Mouse (Mus musculus) kidney, postnatal 0 days (tissue): ENCODE measurements around the gene Creb5. TPM values are rescaled to one million over a fixed set of nuclear protein-coding genes. Genes with fewer than 3 reads are reported as not detected.

ENCODE experiments used
- ATAC-seq: fragments of 200-750 bp; cut with Nextera tagmentation; replicated peaks from 2 replicates; pipeline ENCODE4 v1.8.0; 2017; ENCODE audit warnings: low read depth, moderate number of reproducible peaks, moderate TSS enrichment, moderate library complexity; ENCODE audit not compliant: low FRiP score
- DNase-seq: peaks from one replicate; pipeline ENCODE4 v3.0.0-alpha.2; 2016; ENCODE audit warnings: low spot score
- H3K27ac ChIP-seq: fragments of 300-500 bp; sonication (generic); 2 replicates; pipeline ENCODE4 v1.5.1; 2014; ENCODE audit warnings: mild to moderate bottlenecking
- H3K27me3 ChIP-seq: fragments of 300-500 bp; sonication (generic); 2 replicates; pipeline ENCODE4 v1.6.1; 2014; ENCODE audit warnings: low read length, mixed read lengths; ENCODE audit not compliant: insufficient read depth
- H3K36me3 ChIP-seq: fragments of 300-500 bp; sonication (generic); 2 replicates; pipeline ENCODE4 v1.6.1; 2014; ENCODE audit warnings: low read length, mixed read lengths; ENCODE audit not compliant: insufficient read depth
- H3K4me1 ChIP-seq: fragments of 300-500 bp; sonication (generic); replicated peaks from 2 replicates; pipeline ENCODE4 v1.6.1; 2014; ENCODE audit warnings: antibody characterized with exemption, low read length, mixed read lengths; ENCODE audit not compliant: insufficient read depth
- H3K4me2 ChIP-seq: fragments of 300-500 bp; sonication (generic); 2 replicates; pipeline ENCODE4 v1.6.1; 2014; ENCODE audit warnings: mild to moderate bottlenecking, low read length, moderate library complexity, mixed read lengths
- H3K4me3 ChIP-seq: fragments of 300-500 bp; sonication (generic); replicated peaks from 2 replicates; pipeline ENCODE4 v1.5.1; 2014; ENCODE audit warnings: low read depth, low read length
- H3K9ac ChIP-seq: fragments of 300-500 bp; sonication (generic); 2 replicates; pipeline ENCODE4 v1.6.1; 2014; ENCODE audit warnings: low read depth, low read length
- H3K9me3 ChIP-seq: fragments of 300-500 bp; sonication (generic); replicated peaks from 2 replicates; pipeline ENCODE4 v1.6.1; 2016; ENCODE audit warnings: low read length, inconsistent platforms, mixed read lengths
- CTCF ChIP-seq: IDR thresholded peaks from 2 replicates; pipeline ENCODE4 v1.5.1; 2016; ENCODE audit warnings: antibody characterized with exemption, low read depth, mild to moderate bottlenecking, moderate library complexity
- WGBS: fragments of 180-500 bp; shearing (Covaris S2); extraction: QIAGEN DNeasy Blood & Tissue Kit; methylation state at CpG from one replicate; pipeline ENCODE4 v1.1.7; 2014; 5-methylcytosine and 5-hydroxymethylcytosine counted together
- polyA plus RNA-seq: library from polyadenylated mRNA; unstranded; fragments of >200 nt; fragmentation: Nextera tagmentation; extraction: Ambion mirVana; gene quantifications from 2 replicates; pipeline ENCODE4 v1.2.1, GENCODE M21; 2015

Gene Creb5
- polyA plus RNA-seq, 1 experiment from 2014 or later, result 1.6 TPM

DNA sequence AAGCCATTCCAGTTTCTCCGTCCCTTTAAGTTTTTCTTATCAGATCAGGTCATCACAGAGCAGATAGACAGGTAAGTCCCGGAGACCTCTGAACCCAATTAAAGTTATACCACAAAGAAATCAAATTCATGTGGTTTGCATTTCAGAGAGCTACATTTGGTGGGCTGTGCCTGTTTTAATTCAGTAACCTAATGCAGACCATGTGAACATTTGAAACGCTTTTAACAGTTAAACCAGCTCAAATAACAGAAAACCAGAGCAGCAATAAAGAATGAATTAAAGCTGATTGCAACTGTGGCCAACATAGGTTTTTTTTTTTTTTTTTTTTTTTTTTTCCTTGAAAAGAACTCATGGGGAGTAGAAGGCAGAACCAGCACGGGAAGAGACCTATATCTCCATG is 182.1 kb downstream of the Creb5 start:
- H3K27ac ChIP-seq, result no peak overlapping the region
- peak; percentile 64 for DNase-seq
- no peak overlapping the region for H3K9ac ChIP-seq
- no peaks in the 10 kb centered on the region for H3K9me3 ChIP-seq
- H3K4me2 ChIP-seq, result no peak overlapping the region
- no peak overlapping the region for H3K4me3 ChIP-seq
- no peak for ATAC-seq
- no peak for TF ChIP-seq CTCF
- H3K36me3 ChIP-seq, result no peaks in the 10 kb centered on the region
- no peaks in the 10 kb centered on the region for H3K27me3 ChIP-seq
- 30% methylated on average over 4 of the region's 4 CpGs for WGBS
- 0 out of 2 replicates have a peak, but pooled peaks cover 6% of the 10 kb centered on the region for H3K4me1 ChIP-seq

DNA sequence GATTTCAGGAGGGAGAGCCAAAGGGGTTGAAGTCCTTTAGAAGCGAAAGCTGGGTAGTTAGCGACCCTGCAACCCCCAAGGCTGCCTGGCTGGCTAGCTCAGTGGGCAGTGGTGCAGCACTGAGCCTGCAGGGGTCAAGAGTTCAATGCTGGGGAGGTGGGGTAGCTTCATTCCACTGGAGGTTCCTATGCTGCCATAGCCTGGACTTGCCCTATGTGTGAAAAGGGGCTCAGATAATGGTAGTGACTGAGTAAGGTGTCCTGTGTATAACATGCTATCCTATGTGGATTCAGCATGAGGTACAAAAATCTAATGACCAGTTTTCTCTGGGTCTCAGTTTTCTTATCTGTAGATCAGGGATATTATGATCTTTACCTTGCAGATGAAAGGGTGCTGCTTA is 182.6 kb downstream of the Creb5 start:
- DNase-seq (no peak), ATAC-seq (no peak)
- Histone ChIP-seq H3K36me3 (no peaks in the 10 kb centered on the region), H3K9me3 (no peaks in the 10 kb centered on the region), H3K27ac (no peak overlapping the region), H3K4me2 (no peak overlapping the region), H3K4me3 (no peak overlapping the region), H3K9ac (no peak overlapping the region), H3K27me3 (no peaks in the 10 kb centered on the region), H3K4me1 (0 out of 2 replicates have a peak, but pooled peaks cover 6% of the 10 kb centered on the region)
- 61% methylated on average over 2 of the region's 2 CpGs for WGBS
- TF ChIP-seq CTCF, result no peak

DNA sequence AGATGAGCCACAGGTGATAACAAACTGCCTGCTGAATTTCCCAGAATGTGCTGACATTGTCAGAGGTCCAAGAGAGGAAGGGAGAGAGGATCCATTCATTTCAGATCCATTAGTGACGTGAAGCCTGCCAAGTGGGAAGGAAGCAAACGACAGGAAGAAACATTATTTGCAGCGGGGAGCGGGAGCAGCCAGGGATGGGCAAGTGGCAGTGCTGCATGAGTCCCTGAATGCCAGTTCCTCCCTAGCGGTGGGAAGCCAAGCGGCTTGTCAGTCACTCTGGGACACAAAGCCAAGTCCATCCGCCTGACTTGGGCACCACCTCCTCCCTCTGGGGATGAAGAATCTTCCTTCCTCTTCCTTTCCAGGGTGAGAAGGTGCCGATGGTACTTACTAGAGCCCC is 183.5 kb downstream of the Creb5 start:
- no peaks in the 10 kb centered on the region for H3K36me3 ChIP-seq
- no peaks in the 10 kb centered on the region for H3K9me3 ChIP-seq
- DNase-seq, result no peak
- no peak for ATAC-seq
- H3K27ac ChIP-seq, result no peak overlapping the region
- no peaks in the 10 kb centered on the region for H3K27me3 ChIP-seq
- peak overlapping the region; percentile 4; the same call in 1 of the 2 replicates for H3K4me2 ChIP-seq
- no peak overlapping the region for H3K4me3 ChIP-seq
- 0 out of 2 replicates have a peak, but pooled peaks cover 6% of the 10 kb centered on the region for H3K4me1 ChIP-seq
- no peak overlapping the region for H3K9ac ChIP-seq
- 38% methylated on average over 8 of the region's 8 CpGs for WGBS
- TF ChIP-seq CTCF, result peak; percentile 9; the same call in 1 of the 2 replicates

GRCm38 (mm10) chr6:53470999-53471591 is 184.0 kb downstream of the Creb5 start:
- Histone ChIP-seq H3K27ac (no peak overlapping the region), H3K9ac (no peak overlapping the region), H3K9me3 (no peaks in the 10 kb centered on the region), H3K4me3 (no peak overlapping the region), H3K27me3 (no peaks in the 10 kb centered on the region), H3K36me3 (no peaks in the 10 kb centered on the region), H3K4me1 (0 out of 2 replicates have a peak, but pooled peaks cover 6% of the 10 kb centered on the region), H3K4me2 (peak overlapping the region; percentile 4; the same call in 1 of the 2 replicates)
- peak; percentile 80 for DNase-seq
- WGBS, result 26% methylated on average over 9 of the region's 9 CpGs
- no peak for TF ChIP-seq CTCF
- no peak for ATAC-seq

DNA sequence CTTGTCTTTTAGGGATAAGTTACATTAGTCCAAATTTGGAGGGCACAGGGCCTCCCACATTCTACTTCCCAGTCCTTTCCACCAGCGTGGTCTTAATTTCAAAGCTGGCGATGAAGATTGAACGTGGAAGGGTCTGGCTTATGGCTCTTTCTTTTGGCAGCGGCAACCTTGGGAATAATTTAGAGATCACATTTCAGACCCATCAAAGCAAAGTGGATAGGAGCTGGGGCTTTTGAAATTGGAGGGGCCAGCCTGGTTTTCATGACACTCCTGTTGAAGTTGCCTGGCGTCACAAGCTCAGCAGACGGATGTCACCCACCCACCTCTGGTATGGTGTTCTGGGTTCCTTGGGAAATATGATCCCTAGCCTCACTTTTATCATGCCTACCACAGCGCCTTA is 185.7 kb downstream of the Creb5 start:
- no peak overlapping the region for H3K9ac ChIP-seq
- H3K36me3 ChIP-seq, result no peaks in the 10 kb centered on the region
- H3K4me2 ChIP-seq, result no peak overlapping the region
- TF ChIP-seq CTCF, result no peak
- H3K27me3 ChIP-seq, result no peaks in the 10 kb centered on the region
- H3K27ac ChIP-seq, result no peak overlapping the region
- 50% methylated on average over 7 of the region's 7 CpGs for WGBS
- H3K4me3 ChIP-seq, result no peak overlapping the region
- 0 out of 2 replicates have a peak, but pooled peaks cover 6% of the 10 kb centered on the region for H3K4me1 ChIP-seq
- ATAC-seq (no peak), DNase-seq (no peak)
- no peaks in the 10 kb centered on the region for H3K9me3 ChIP-seq

DNA sequence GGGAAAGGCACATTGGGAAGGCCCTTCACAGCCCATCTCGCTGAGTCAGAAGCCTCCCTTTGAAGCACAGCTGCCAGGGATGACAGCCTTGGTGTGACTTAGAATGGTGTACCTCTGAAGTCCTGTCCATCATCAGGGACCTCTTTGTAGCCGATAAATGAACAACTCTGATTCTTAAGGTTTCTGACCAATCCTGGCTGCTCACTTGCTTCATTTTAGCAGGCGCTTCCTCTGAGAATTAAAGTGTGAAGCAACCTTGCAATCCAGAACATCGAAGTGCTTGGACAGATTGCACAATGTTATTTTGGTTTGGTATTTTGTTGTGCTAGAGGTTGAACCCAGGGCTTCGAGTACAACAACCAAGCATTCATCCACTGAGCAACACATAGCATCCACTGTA is 190.4 kb downstream of the Creb5 start:
- 88% methylated on average over 5 of the region's 5 CpGs for WGBS
- H3K27ac ChIP-seq, result no peak overlapping the region
- TF ChIP-seq CTCF, result no peak

DNA sequence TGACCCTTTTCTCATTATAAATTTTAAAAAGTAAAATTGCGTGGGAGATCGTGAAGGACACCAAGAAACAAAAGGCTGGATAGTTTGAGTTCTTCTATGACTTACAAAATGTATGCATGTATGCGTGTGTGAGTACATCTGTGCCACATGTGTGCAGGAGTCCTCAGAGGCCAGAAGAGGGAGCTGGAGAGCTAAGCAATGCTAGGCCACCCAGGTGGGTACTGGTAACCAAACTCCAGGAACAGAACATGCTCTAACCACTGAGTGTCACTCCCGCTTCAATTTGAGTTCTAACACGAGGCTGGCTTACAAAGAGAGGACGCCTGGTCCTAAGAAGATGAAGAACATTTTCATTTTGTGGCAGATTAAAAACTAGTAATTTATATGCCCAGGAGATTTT is 203.8 kb downstream of the Creb5 start:
- H3K4me2 ChIP-seq, result no peak overlapping the region
- H3K4me3 ChIP-seq, result no peak overlapping the region
- H3K27ac ChIP-seq, result no peak overlapping the region
- 95% methylated on average over 6 of the region's 6 CpGs for WGBS
- ATAC-seq (no peak), DNase-seq (no peak)
- no peaks in the 10 kb centered on the region for H3K36me3 ChIP-seq
- H3K4me1 ChIP-seq, result no peaks in the 10 kb centered on the region
- no peaks in the 10 kb centered on the region for H3K9me3 ChIP-seq
- TF ChIP-seq CTCF, result peak; percentile 45
- H3K27me3 ChIP-seq, result no peaks in the 10 kb centered on the region
- H3K9ac ChIP-seq, result no peak overlapping the region

More for the DNA sequence above, 190.4 kb downstream of the Creb5 start:
- H3K36me3 ChIP-seq, result no peaks in the 10 kb centered on the region
- no peaks in the 10 kb centered on the region for H3K27me3 ChIP-seq
- no peak overlapping the region for H3K9ac ChIP-seq
- H3K4me3 ChIP-seq, result no peak overlapping the region
- H3K4me2 ChIP-seq, result no peak overlapping the region
- DNase-seq (no peak), ATAC-seq (no peak)
- H3K9me3 ChIP-seq, result no peaks in the 10 kb centered on the region
- H3K4me1 ChIP-seq, result no peaks in the 10 kb centered on the region
